Mouse (Mus musculus) C3H10T1/2 (cell line): ENCODE measurements around the gene Inafm2. TPM values are rescaled to one million over a fixed set of nuclear protein-coding genes. Genes with fewer than 3 reads are reported as not detected.

Experiments
- polyA plus RNA-seq, 2 experiments: library from polyadenylated mRNA; unstranded; fragments of >200 nt; fragmentation: generic; extraction: Trizol; gene quantifications; one replicate each; pipeline ENCODE4 v1.2.1; 2012; ENCODE audit warnings: missing spikeins in 2 of 2

The Inafm2 gene
- polyA plus RNA-seq = 1 to 10 TPM; 1.8 to 4.4 TPM

GRCm38 (mm10) chr2:118745232-118745884 is at the start of gene Inafm2:
Inafm2 (plus strand) TSS chr2:118745758.

GRCm38 (mm10) chr2:118703913-118704730 is 41.4 kb upstream of the Inafm2 start, which contains the start of gene Ankrd63:
Ankrd63 (minus strand) TSS chr2:118703963.

DNA sequence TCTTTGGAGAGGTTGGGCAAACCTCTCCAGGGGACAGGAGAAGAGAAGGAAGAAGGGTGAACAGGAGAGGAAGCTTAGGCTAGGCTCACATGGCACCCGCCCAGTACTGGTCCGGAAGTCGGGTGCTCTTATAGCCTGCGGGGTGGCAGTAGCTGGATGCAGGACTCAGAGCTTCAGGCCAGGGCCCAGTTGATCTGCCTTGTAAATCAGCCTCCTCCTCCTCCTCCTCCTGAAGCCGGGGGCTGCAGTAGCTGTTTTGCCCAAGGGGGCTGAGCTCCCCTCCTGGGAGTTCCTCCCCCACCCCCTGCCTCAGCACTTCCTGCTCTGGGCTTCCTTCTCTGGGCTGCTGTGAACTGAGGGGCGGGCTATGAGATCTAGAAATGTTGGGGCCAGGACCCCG is 17.2 kb upstream of the Inafm2 start, which contains the start of gene Plcb2:
Gene Plcb2 (minus strand): TSS at position 102 of the 400 bp plus-strand sequence.

GRCm38 (mm10) chr2:118761906-118762783 is 16.6 kb downstream of the Inafm2 start, which contains the start of gene Ccdc9b:
Ccdc9b (minus strand) TSS chr2:118762661.

DNA sequence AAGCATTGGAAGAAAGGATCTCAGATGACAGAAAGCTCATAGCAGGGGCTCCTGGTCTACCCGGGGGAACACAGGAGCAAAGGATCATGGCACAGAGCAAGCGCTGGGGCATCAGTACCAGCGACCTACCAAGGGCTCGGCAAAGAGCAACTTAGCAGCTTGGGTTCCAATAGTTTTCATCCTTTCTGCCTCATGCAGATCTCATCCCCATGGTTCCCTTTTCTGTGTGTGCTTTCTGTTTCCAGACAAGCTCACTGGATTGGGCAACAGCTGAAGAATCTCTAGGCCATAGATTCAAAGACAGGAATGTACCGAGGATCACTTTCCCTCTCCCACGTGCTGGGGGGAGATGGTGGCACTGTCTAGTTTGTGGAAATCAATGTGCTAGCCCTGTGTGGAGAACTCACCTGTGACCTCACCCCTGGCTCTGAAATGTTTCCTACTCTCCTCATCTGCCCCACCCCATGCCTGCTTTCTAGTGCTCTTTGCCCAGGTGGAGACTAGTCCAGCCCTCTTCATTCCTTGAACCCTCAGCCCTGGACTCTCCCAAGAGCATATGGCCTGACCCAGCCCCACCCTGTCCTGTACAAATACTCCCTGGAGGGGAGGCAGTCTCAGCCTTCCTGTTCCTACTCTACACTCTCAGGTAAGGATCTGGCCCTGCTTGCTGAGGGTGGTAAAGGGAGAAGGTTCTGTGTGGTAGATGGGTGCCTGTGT is 26.8 kb downstream of the Inafm2 start, which contains the start of gene Phgr1:
Gene Phgr1 (plus strand): TSS at position 612 of the 717 bp plus-strand sequence.

GRCm38 (mm10) chr2:118779504-118780480 is 34.2 kb downstream of the Inafm2 start, which contains the start of gene Disp2:
Disp2 (plus strand) TSS chr2:118779719.

Other genes with a start within 250 kb of the Inafm2 start
- gene Bmf, start 196.1 kb upstream of the Inafm2 start, polyA plus RNA-seq = 10 to 100 TPM in 1 of 2 experiments, under 1 TPM in 1; 0.16 to 12.2 TPM
- 10 to 100 TPM in 1 of 2 experiments, 1 to 10 TPM in 1; 8.9 to 54.1 TPM for gene Bub1b, start 147.5 kb upstream of the Inafm2 start, polyA plus RNA-seq
- gene Pak6, start 82.5 kb upstream of the Inafm2 start, polyA plus RNA-seq = under 1 TPM in 1 of 2 experiments, not detected in 1; 0.15 TPM
- under 1 TPM in 1 of 2 experiments, not detected in 1; 0.01 TPM for gene Ankrd63, start 41.8 kb upstream of the Inafm2 start, polyA plus RNA-seq
- under 1 TPM in 1 of 2 experiments, not detected in 1; 0.07 TPM for gene Plcb2, start 17.3 kb upstream of the Inafm2 start, polyA plus RNA-seq
- 1 to 10 TPM; 3.2 to 6.8 TPM for gene Ccdc9b, start 16.9 kb downstream of the Inafm2 start, polyA plus RNA-seq
- gene Phgr1, start 27.0 kb downstream of the Inafm2 start, polyA plus RNA-seq = not detected
- gene Disp2, start 34.0 kb downstream of the Inafm2 start, polyA plus RNA-seq = under 1 TPM in 1 of 2 experiments, not detected in 1; 0.09 TPM
- gene Knstrn, start 68.2 kb downstream of the Inafm2 start, polyA plus RNA-seq = 100 to 1,000 TPM in 1 of 2 experiments, 10 to 100 TPM in 1; 22.4 to 108 TPM
- gene Ivd, start 116.2 kb downstream of the Inafm2 start, polyA plus RNA-seq = 10 to 100 TPM in 1 of 2 experiments, 1 to 10 TPM in 1; 4.3 to 18.5 TPM
- 10 to 100 TPM in 1 of 2 experiments, 1 to 10 TPM in 1; 2.6 to 10.1 TPM for gene Bahd1, start 154.6 kb downstream of the Inafm2 start, polyA plus RNA-seq
- gene Chst14, start 180.7 kb downstream of the Inafm2 start, polyA plus RNA-seq = 10 to 100 TPM; 10.5 to 39.8 TPM